Mouse (Mus musculus) C2C12 (cell line): ENCODE measurements at regions not wholly inside any gene's neighbourhood (a gene's known extent, or its start where the extent isn't known, plus 50 kb on each side); places are given as distances from the start of the nearest gene placed in this dataset.

Experiments
- CTCF ChIP-seq: IDR thresholded peaks from one replicate; pipeline ENCODE4 v1.5.1; 2011; ENCODE audit not compliant: control insufficient read depth, insufficient read depth, insufficient read length
- MAX ChIP-seq: IDR thresholded peaks from one replicate; pipeline ENCODE4 v1.6.1; 2011; ENCODE audit warnings: mild to moderate bottlenecking, control low read depth
- MYOG ChIP-seq: IDR thresholded peaks from one replicate; pipeline ENCODE4 v1.6.1; 2011; ENCODE audit not compliant: control insufficient read depth, insufficient read length; ENCODE audit errors: extremely low read depth
- USF1 ChIP-seq: IDR thresholded peaks from one replicate; pipeline ENCODE4 v1.6.1; 2011; ENCODE audit warnings: low read depth, mild to moderate bottlenecking, control low read depth, moderate library complexity

GRCm38 (mm10) chr17:4871267-4871666 lies 122.9 kb upstream of the Arid1b start:
- TF ChIP-seq CTCF (no peak), USF1 (no peak), MYOG (no peak), MAX (no peak)
